Mouse (Mus musculus) urinary bladder, postnatal 25 days (tissue): ENCODE results near the gene Shb.
A peak's percentile ranks its signal among the peaks of the same experiment; 100 is the strongest.

Source experiments
- DNase-seq: peaks from one replicate; pipeline ENCODE4 v3.0.0; 2022; ENCODE audit warnings: low spot score

The Shb gene

DNA sequence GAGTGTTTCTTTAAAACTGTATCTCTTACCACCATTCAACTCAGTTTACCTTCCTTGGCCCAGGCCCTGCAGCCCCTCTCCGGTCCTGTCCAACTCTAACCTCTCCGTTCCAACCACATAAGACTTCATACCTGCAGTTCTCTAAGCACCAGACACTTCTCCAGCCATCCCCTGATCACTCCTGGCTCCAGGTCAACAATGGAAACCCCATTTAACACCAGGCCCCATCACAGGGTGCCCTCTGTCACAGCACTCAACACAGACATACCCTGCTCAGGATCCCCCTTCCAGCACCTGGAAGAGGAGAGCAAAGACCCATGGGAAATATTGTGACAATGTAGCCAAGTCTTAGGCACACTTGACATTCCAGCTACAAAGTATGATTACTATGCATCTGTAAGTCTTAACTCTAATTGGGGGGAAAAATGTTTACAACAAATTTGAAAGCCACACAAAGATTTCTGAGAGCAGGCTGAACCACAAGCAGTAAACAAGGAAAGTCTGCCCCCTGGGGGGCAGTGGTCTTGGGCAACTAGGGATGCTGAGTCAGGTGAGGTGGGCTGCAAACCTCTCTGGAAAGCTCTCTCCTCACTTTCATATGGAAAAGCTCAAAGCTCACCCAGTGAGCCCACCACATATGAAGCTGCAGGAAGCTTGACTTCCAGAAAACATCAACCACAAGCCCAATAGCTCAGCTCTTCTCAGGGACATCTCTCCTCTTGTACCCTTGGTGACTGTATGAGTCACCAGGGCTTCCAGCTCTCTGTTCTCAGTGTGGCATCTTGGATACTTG lies 4.5 kb downstream of the Shb start:
- no peak for DNase-seq

DNA sequence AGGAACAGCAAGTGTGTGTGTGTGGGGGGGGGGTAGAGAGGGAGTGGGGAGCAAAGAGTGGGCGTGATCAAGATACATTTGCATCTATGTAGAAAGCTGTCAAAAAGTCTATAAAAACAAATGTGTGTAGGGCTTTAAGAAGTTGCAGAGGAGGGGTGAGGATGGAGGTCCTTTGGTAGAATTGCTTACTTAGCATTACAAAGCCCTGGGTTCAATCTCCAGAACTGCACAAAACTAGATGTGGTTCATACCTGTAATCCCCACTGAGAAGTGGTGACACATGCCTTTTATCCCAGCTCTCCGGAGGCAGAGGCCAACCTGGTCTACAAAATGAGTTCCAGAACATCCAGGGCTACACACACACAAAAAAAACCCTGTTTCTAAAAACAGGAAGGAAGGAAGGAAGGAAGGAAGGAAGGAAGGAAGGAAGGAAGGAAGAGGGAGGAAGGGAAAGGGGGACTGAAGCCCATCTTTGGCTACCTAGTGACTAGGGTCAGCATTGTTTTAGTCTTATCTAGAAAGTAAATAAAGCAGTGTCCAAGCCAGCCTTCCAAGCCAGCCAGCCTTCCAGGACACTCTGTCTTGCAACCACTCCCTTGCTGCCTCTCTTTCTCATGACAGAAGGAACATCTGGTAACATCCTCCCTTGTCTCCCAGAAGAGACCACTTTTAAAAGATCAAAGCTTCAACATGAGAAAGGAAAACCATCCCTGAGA lies 5.3 kb downstream of the Shb start:
- DNase-seq: no peak

DNA sequence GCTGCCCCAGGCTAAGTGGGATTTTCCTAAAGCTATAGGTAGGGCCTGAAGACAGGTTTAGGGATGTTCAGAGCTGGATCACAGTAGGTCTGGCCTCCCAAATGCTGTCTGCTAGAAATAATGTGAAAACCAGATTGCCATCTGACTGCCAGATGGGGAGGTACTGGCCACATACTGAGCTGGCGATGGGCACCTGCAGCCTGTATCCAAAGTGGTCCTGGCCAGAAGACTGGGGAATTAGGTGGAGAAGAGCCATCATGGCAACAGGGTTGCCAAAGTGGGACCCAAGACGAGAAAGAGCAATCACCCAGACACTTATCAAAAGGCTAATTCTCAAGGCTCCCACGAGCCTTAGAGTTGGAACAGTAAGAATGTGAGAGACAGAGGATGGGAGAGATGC lies 6.1 kb downstream of the Shb start:
- no peak for DNase-seq

DNA sequence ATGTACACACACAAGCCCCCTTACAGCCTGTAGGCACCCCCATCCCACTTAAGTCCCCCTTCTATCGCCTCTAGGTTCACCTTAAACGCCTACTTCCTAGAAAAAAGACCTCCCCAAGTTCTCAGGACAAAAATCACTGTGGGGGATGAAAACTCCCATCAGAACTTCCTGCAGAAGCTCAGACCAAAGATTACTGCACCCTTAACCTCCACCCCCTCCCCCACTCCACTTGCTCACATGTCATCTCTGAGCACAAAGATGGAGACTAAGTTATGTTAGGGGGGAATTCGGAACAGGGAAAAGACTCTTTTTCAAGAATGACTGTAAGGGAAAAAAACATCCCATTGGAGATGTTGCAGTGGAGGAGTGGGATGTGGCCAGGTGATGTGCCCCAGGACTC lies 6.7 kb downstream of the Shb start:
- no peak for DNase-seq

DNA sequence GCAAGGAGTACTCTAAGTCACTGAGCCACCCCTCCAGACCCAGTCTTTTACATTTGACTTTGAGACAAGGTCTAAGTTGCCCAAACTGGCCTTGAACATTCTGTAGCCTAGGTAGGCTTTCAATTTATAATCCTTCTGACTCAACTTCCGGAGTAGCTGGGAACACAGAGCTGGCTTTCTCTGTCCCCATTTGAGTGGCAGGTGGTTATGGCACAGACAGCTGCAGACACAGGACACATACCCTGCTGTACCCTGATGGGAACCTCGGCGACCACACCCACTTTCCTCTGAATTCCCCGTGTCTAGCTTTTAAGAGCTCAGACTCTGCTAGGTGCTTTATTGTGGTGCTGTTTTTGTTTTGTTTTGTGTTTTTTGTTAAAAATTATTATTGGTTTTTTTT lies 7.7 kb downstream of the Shb start:
- DNase-seq: no peak

DNA sequence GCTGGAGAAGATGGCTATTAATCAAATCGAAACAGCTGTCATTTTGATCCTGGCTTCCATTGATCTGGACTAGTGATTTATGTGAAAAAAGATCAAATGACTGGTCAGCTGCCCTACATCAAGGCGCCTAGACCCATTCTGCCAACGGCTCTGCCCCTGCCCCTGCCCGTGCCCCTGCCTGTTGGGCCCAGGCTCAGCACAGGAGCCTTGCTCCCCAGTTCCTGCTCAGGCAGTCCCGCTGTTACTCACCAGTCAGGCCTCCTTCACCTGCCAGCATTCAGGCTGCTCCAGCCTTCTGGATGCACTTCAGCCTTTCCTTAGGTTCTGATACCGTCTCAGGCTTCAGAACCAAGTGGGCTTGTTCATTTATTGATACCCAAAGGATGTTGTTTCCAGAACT lies 8.9 kb downstream of the Shb start:
- DNase-seq: no peak

DNA sequence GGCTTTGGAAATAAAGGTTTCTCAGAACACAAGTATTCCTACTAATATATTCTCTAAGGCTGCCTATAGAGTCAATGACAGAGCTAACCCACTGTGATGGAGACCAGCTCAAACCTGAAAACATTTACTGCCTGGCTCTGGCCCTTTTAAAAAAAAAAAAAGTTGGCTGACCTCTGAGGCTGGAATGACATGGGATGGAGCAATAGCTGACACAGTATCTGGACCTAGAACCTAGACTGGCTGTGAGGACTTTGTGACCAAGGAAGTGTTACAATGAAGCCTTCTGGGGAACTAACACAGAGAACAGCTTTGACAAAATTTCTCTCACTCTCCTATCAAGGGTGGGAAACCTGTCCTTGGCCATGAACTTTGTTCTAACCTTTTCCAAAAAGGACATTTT lies 9.3 kb downstream of the Shb start:
- no peak for DNase-seq

DNA sequence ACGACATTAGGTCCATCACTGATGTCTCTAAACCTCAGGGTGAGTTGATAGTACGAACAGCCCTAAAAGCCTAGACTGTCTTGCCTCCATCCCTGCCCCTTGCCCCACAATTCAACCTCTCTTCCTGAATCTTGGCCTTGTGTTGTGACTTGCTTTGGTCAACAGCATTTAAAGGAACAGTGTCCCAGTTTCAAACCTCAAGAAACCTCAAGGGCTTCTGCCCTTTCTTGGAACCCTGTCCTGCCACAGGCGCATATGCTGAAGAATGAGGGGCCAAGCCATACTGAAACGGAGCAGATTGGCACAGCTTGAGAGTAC lies 9.7 kb downstream of the Shb start:
- DNase-seq: no peak

DNA sequence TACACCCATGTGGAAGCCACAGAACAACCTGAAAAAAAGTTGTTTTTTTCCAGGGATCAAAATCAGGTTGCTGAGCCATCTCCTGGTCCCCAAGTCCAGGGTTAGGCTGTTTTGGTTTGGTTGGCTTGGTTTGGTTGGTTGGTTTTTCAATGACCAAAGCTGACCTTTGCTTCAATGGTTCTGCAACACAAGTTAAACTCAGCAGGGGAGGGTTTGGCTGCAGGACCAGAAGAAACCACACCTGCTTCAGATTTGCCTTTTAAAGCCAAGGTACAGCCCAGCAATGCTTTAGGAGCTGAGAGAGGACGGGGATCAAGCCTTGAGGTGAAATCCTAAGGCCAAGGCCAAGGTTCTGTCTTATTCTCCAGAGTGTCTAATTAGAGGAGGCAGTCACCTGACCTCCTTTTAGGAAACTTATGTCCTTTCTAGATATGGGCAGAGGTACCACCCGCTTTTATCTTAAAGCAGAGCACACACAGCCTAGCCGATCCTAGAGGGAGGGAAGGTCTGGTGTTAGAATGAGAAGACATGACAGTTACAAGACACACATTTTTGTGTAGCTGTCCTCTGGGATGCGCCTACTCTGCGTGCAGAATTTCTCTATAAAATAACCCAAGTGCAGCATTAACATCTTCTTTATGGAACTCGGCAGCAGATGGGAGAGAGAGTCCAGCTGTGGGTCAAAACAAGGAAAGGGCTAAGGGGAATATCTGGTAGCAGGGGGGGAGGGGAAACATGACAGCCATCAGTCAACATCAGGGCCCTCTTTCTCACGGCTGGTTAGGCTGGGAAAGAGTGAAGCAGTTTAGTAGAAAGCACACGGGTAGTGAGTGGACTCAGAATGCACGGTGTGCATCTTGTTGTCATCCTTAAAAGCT lies 10.3 kb downstream of the Shb start:
- no peak for DNase-seq

DNA sequence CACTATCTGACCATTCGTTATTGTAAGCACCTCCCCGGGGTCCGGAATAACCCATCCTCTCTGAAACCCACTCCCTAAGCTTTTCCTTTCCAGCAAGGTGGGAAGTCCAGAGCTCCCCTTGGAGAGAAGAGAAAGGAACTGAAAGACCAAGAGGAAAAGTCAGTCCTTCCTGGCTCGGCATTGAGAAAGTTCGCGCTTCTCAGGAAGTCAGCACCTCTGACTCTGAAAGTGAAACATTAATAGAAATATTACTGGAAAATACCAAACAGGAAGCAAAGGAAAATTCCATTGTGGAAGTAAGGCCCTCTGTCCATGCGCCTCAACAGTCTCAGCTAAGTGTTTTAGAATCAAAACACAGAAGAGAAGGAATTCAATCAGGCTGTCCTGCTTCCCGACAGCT lies 11.9 kb downstream of the Shb start:
- no peak for DNase-seq

DNA sequence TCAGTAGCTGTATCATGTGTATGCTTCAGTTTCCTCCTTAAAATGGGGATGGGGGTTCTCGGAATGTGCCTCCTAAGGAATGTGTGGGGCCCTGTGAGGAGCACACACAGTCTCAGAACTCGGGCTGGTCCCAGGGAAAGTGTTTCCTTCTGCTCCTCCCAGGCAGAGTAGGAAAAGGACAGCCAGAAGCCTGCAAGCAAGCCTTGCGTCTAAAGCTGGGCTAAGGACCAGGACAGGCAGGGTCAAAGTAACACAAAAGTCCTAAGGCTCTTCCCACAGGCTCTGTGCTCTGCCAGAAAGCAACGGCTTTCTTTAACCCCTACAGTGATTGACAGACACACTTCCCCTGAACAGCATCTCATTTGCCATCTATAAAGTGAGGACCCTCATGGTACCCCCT lies 14.9 kb downstream of the Shb start:
- DNase-seq: no peak

DNA sequence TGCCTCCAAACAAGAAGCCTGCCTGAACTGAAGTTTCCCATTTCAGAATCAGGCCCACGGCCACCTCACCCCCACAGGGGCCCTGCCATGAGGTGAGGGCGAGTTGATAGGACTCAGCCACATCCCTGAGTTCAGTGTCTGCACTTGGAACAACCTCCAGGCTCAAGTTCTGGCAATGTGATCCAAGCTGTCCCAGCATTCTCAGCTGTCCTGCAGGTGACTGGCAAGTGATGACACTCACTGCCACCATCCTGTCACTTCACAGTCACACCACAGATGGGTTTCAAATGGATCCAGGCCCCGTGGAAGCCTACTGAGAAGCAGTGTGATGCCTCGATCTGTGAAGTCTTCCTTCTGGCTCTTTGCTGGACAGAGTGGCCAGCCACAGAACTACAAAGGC lies 16.4 kb downstream of the Shb start:
- no peak for DNase-seq

DNA sequence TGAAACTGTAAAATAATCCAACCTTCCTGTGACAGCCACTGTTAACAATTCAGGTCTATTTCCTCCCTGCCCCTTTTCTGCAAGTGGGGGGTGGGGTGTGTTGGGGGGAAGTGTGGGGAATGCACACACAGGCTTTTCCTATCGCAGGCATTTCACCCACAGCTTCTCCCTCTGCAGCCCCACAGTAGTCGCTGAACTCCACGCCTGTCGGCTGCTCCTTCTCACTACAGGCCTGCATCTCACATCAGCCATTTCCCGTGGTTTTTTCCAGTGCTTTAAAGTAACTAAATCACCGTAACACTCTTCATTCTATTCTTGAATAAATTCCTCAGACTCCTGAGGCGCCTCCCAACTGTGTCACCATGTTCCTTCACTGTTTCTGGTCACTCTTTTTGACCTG lies 17.9 kb downstream of the Shb start:
- DNase-seq: no peak

DNA sequence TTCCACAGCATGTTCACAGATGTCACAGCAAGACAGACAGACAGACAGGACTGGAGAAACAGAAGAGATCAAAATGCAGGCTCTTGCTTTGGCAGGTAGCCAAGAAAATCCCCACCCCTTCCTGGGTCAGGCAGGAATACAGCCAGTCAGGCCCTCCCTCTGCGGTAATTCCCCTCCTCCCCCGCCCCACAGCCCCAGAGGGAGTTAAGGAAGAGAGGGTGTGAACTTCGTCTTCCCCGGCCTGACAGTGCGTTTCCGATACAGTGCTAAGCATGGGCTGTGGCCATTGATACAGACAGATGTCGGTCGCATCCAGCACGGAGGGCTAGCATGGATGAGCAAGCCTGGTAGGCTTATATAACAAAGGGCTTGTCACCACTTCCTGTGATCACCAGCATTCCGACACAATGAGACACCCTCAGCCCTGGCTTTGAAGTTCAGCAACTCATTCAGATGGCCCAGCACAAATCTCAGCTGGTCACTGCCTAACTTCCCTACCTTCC lies 18.4 kb downstream of the Shb start:
- DNase-seq: peak; percentile 56

DNA sequence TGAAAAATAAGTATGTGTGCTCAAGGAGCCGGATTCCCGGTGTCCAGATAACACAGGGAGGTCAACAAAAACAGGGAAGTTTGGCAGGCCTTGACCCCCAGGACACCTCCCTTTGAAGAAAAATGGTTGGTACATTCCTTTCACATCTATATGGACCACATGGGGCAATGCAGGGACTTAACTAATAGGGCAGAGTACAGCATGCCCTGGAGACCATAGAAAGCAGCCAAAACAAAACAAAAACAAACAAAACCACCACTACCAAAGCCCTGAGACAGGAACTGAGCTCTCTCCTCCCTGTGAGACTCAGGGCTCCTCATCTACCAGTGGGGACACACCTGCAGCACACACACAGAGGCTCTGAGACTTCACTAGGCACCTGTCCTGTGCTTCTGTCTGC lies 18.9 kb downstream of the Shb start:
- no peak for DNase-seq

DNA sequence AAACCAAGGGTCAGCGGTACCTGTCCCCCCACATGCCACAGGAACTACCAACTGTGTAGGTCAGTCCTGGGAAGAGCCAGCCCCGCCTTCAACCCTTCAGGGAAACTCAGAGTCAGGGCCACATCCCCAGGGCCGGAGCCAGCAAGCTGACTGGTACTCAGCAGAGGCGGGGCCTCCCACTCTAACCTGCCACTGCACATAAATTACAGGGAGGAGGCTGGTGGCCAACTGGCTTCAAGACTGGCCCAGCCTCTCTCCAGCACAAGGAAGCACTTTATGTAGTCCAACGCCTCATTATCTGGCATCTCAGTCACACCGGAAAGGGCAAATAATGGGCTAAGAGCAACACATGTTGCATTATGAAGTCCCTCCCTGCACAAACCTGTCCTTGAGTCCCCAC lies 22.1 kb downstream of the Shb start:
- DNase-seq: peak; percentile 70

DNA sequence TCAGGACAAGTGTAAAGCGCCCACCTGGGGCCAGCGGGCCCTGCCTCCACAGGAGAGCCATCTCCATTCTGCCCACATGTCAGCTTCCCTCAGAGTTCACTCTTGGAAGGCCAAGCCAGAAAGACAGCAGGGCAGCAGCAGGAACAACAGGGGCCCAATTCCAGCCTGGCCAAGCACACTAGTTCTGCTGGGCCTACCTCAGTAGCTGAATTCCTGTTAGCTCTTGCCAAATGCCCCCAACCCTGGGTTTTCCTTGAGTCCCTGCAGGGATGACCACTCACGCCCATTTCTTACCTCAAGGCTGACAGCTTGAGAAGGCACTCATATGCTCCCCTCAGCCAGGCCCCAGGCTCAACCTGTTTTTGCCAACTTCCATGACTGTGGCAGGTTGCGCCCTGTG lies 22.9 kb downstream of the Shb start:
- no peak for DNase-seq

DNA sequence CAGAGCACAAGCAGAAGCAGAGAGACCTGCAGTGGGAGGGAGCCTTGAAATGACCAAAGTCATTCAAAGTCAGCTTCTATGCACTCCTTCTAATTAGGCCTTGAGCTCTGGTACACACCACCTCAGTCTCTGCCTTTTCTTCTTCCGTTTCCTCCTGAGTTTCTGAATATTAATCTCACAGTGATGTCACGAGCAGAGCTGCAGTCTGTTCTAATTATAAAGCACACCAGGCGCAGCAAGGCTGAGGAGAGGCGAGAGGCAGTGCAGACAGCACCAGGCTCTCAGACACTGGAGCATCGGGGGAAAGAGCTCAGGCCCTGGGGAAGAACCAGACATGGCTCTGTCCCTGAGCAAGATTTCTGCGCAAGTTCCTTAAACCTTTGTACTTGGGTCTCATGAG lies 23.8 kb downstream of the Shb start:
- DNase-seq: no peak

DNA sequence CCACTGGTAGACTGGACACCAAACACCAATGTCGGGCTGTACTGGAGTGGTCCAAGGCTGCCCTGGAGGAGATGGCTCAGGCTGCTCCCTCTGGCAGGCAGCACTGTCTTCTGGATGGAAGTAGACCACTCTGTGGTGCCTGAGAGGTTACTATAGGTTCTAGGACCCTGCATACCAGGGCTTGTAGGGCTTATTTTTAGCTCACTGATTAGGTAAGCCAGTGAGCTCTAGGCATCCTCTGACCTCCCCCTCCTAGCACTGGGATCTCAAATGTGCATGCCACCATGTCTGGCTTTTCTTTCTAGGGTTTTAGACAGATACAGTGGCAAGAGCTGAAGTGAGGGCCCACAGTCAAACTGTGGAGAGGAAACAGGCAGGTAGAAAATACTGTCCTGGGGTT lies 24.8 kb downstream of the Shb start:
- DNase-seq: no peak

DNA sequence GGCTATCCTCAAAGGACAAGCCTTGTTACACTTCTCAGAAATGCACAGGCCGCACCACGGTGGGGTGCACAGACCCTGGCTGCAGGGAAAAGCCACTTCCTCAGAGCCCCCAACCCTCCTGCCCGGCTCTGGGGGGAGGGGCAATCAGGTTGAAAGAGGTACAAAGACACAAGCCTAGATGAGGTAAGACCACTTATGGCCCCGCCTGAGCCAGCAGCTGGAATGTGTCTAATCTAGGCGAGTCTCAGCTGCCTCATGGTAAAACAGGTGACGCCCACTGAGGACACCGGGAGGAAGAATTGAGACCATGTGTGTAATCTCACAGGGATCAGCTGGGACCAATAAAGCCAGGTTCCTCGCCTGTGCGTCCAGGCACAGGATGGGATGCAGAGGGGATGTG lies 25.2 kb downstream of the Shb start:
- no peak for DNase-seq

DNA sequence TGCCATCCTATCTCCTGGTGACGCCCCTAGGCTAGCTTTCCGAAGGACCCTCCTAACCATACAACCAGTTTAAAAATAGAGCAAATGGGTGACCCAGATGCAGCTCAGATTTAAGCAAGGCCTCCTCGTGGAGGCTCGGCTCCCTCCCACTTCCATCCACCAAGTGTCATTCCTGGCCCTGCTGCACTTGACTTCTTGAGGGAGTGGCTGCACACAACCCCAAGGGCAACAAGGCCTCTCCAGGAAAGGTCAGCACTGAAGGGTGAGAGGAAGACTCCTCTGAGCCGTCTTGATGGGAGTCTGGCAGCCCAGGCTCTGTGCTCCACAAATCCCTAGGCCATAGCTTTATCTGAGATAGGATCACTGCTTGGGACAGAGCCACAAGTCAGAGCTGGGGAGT lies 25.7 kb downstream of the Shb start:
- no peak for DNase-seq

DNA sequence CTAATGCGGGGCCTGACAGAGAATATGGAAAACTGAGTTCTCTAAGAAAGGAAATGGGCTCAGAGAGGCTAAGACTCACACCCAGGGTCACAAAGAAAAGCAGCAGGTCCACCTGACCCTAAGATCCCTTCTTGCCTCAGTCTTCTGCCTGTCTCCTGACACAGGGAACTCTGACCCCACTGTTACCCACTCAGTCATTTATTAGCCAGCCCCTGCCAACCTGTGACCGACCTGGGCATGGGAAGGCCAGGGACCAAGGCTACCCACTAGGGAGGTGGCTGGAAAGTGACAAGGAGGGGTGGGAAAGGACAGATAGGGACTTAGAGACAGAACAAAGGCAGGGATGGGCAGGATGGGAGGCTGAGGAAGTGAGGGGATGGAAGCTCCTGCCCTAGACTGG lies 26.6 kb downstream of the Shb start:
- no peak for DNase-seq

DNA sequence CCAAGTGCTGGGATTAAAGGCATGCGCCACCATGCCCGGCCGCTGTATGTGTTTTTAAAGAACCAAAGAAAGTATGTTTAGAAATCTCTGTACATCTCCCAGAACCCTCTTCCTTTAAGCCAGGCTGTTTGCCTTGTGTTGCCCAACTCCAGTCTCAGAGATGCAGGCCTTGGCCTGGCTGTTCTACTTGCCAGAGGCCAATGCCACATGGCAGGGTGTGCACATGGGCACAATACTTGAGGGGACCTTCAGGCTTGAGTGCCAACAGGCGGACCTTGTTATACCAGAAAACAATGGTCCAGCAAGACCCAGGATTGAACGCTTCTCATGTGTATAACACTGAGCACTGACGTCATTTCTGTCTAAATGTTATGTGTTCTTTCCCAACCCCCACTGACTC lies 27.1 kb downstream of the Shb start:
- no peak for DNase-seq
